Mouse (Mus musculus) liver, embryonic 14.5 days (tissue): ENCODE measurements around the gene Cnih2. TPM values are rescaled to one million over a fixed set of nuclear protein-coding genes. Genes with fewer than 3 reads are reported as not detected.
A peak's percentile ranks its signal among the peaks of the same experiment; 100 is the strongest.

Experiments
- ATAC-seq: fragments of 200-750 bp; cut with Nextera tagmentation; 2 replicates; pipeline ENCODE4 v1.8.0; 2017; ENCODE audit warnings: moderate number of reproducible peaks, mild to moderate bottlenecking, moderate library complexity; ENCODE audit not compliant: insufficient read depth
- DNase-seq, 3 experiments: peaks; one replicate each; pipeline ENCODE4 v3.0.0-alpha.2; 2012 to 2013; ENCODE audit warnings: low read depth in 3 of 3, low spot score in 3 of 3
- H3K27ac ChIP-seq: fragments of 300-500 bp; sonication (generic); 2 replicates; pipeline ENCODE4 v1.5.1; 2014; ENCODE audit warnings: moderate library complexity, mild to moderate bottlenecking, control low read depth, inconsistent platforms
- H3K27me3 ChIP-seq: fragments of 300-500 bp; sonication (generic); 2 replicates; pipeline ENCODE4 v1.6.1; 2014; ENCODE audit warnings: mild to moderate bottlenecking, low read length, moderate library complexity; ENCODE audit not compliant: control insufficient read depth, insufficient read depth
- H3K36me3 ChIP-seq: fragments of 300-500 bp; sonication (generic); replicated peaks from 2 replicates; pipeline ENCODE4 v1.6.1; 2014; ENCODE audit warnings: low read depth; ENCODE audit not compliant: control insufficient read depth, insufficient read depth
- H3K4me1 ChIP-seq, 2 experiments: fragments of 200-500 bp in 1 of 2; fragments of 300-500 bp in 1 of 2; sonication (generic) in 1 of 2; replicated peaks; 2 replicates each; pipeline ENCODE4 v1.6.1; 2012 to 2014; ENCODE audit warnings: antibody characterized with exemption in 1 of 2, inconsistent platforms in 1 of 2, low read length in 1 of 2; ENCODE audit not compliant: control insufficient read depth in 2 of 2, insufficient read depth in 2 of 2
- H3K4me2 ChIP-seq: fragments of 300-500 bp; sonication (generic); 2 replicates; pipeline ENCODE4 v1.6.1; 2014; ENCODE audit warnings: low read depth, mild to moderate bottlenecking, control low read depth, moderate library complexity
- H3K4me3 ChIP-seq, 2 experiments: fragments of 200-500 bp in 1 of 2; fragments of 300-500 bp in 1 of 2; sonication (generic) in 1 of 2; 2 replicates each; pipeline ENCODE4 v1.5.1; 2012 to 2014; ENCODE audit warnings: low read depth in 2 of 2, low read length in 2 of 2, mild to moderate bottlenecking in 2 of 2, control low read depth in 1 of 2, inconsistent platforms in 1 of 2, moderate library complexity in 1 of 2; ENCODE audit not compliant: insufficient read depth in 1 of 2
- H3K9ac ChIP-seq: fragments of 300-500 bp; sonication (generic); replicated peaks from 2 replicates; pipeline ENCODE4 v1.6.1; 2014; ENCODE audit warnings: mild to moderate bottlenecking, control low read depth, moderate library complexity
- H3K9me3 ChIP-seq: fragments of 300-500 bp; sonication (generic); 2 replicates; pipeline ENCODE4 v1.6.1; 2016; ENCODE audit warnings: low read length, mixed read lengths; ENCODE audit not compliant: control insufficient read depth
- CTCF ChIP-seq: IDR thresholded peaks from 2 replicates; pipeline ENCODE4 v1.5.1; 2016; ENCODE audit warnings: antibody characterized with exemption, low read depth, control low read depth
- EP300 ChIP-seq: IDR thresholded peaks from 2 replicates; pipeline ENCODE4 v1.6.1; 2016; ENCODE audit warnings: antibody characterized with exemption, low read depth
- WGBS: fragments of 180-500 bp; shearing (Covaris S2); extraction: QIAGEN DNeasy Blood & Tissue Kit; methylation state at CpG from one replicate; pipeline ENCODE4 v1.1.7; 2014; ENCODE audit not compliant: insufficient replicate concordance; 5-methylcytosine and 5-hydroxymethylcytosine counted together
- polyA plus RNA-seq, 2 experiments: library from polyadenylated mRNA; depleted of rRNA in 1 of 2; stranded (reverse) in 1 of 2; unstranded in 1 of 2; fragments of >200 nt; fragmentation: Nextera tagmentation in 1 of 2; extraction: Ambion mirVana in 1 of 2; gene quantifications; 2 replicates each; pipeline versions ENCODE4 v1.2.1 to v1.2.3; 2012 to 2014

The Cnih2 gene
- polyA plus RNA-seq, 2 experiments, result 0.50 to 0.63 TPM

DNA sequence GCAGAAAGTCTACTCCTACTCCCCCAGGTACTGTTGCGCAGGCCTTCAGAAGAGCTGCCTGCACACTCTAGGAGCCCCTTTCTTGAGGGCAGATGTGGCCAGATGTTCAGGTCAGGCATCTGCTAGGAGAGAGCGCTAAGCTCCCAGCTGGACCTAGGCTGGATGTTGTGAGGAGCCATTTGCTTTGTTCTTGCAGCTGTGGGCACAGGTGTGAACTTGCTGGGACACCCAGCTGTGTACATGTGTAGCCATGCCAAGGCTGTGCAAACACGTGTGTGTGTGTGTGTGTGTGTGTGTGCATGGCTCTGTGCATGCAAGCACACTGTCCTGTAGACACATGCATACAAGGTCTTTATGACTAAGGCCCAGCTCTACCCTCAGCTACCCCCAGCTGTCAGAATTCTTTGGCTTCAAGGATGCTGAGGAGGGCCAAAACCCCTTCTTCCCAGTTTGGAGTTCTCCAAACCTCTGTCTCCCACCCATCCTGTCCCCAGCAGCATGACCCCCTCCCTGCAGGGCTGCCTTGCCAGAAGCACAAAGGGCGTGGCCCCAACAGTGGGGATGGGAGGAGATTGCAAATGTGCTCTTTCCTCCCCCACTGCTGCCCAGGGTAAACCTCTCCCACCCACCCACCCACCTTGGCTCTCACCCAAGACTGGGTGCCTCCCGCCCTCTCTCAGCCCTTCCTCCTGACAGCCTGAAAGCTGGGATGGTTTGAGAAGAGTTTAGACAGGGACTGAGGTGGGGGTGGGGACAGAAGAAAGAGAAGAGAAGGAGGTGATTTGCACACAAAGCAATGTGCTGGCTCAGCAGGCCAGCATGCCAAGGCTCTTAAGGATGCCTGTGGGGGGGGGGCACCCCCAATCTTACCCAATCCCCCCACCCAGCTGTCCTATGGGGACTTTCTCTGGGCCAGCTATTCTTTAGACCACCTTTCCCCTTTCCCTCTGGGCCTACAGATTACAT, 37.7 kb downstream of the Cnih2 start:
- peaks cover 0 to 21% of the 10 kb centered on the region in 2 experiments; a peak in 3 of 4 replicates for H3K4me1 ChIP-seq
- H3K27me3 ChIP-seq, result no peaks in the 10 kb centered on the region
- H3K27ac ChIP-seq, result no peak overlapping the region
- no peak for ATAC-seq
- WGBS, result 39% methylated on average over 5 of the region's 5 CpGs
- H3K36me3 ChIP-seq, result no peaks in the 10 kb centered on the region
- no peak for DNase-seq
- H3K4me2 ChIP-seq, result no peak overlapping the region
- H3K9ac ChIP-seq, result no peak overlapping the region
- TF ChIP-seq CTCF, result no peak
- no peak for TF ChIP-seq EP300
- no peaks in the 10 kb centered on the region for H3K9me3 ChIP-seq
- H3K4me3 ChIP-seq, result no peak overlapping the region

DNA sequence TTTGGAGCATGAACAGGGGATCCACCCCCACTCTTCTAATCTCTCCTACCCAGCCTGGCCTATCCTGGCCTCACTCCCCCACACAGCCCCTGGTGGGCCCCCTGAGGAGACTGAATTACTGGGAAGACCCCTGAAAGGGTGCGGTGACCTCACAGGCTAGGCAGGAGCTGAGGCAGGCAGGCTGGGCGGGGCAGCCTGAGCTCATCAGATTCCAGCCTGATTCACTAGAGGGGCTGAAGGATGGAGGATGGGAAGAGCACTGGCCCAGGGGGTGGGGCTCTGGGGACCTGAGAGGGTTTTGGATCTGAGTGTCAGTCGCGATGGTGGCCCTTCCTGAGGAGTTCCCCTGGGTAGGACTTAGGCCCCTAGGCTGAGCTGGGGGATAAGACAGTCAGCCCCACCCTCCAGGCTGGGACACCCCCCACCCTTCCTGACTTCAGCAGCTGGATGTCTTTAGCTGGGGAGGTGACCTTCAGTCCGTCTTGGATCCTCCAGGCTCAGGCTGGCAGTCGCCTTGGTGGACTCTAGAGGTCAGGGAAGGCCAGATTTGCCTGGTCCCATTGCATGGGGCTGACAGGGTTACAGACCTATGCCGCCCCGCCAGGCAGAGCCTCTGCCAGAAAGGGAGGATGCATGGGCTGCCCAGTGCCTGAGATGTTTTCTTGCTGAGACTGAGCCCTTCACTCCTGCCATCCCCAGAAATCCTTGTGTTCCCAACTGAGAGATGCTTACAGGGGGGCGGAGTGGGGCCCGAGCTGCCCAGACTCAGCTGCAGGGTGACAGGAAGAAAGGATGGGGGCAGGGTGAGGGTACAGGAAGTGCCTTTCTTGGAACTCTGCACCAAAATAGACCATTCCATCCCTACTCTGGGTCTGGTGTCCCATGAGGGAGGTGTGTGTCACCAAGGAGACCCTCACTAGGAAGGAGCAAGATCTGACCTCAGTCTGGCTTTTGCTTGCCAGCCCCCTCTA, 39.2 kb downstream of the Cnih2 start:
- Histone ChIP-seq H3K9ac (no peak overlapping the region), H3K9me3 (no peaks in the 10 kb centered on the region), H3K4me3 (no peak overlapping the region), H3K4me1 (peaks cover 0 to 21% of the 10 kb centered on the region in 2 experiments; a peak in 3 of 4 replicates), H3K27me3 (no peaks in the 10 kb centered on the region), H3K36me3 (no peaks in the 10 kb centered on the region), H3K4me2 (no peak overlapping the region), H3K27ac (no peak overlapping the region)
- DNase-seq (no peak), ATAC-seq (peak; percentile 51; the same call in 1 of the 2 replicates)
- WGBS, result 14% methylated on average over 10 of the region's 10 CpGs
- TF ChIP-seq EP300, result no peak

DNA sequence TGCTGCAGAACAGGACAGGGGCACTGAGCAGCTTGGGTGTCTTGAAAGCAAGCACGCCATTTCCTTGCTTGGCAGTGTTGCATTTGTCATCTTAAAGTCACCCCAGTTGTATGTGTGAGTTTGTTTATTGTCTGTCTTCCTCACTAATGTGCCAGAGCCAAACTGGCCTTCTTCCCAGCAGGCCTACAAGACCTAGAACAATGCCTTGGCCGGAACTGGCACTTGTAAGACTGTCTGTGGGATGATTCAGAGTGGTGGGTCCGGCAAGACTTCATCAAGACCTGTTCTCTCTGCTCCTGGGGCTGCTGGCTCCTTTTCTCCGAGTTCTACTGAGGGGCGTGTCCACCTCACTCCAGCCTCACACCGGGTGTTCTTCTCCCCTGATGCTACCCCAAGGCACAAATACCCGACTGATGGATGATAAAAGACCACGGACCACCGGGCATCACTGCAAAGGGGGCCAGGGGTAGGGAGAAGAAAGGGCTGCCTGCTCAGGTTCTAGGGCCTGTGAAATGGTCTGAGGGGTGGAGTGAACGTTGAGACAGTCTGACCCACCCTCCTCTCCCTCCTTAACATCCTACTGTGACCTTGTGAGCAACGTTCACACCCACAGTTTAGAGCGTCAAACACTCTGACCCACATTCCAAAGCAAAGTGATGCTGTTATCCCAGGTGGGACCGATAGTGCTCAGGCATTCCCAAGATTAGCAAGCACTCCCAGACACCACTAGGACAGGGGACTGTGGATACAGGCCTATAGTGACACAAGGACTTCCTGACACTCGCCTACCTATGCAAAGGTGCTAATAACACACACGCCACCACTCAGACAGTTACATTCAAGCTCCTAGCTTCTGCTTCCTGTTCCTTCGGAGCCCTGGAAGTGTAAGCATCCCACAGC, 40.2 kb downstream of the Cnih2 start:
- no peak for TF ChIP-seq CTCF
- H3K9ac ChIP-seq, result no peak overlapping the region
- peaks cover 0 to 21% of the 10 kb centered on the region in 2 experiments; a peak in 3 of 4 replicates for H3K4me1 ChIP-seq
- WGBS, result 26% methylated on average over 16 of the region's 16 CpGs
- H3K27me3 ChIP-seq, result peaks cover 3% of the 10 kb centered on the region
- H3K4me2 ChIP-seq, result no peak overlapping the region
- H3K27ac ChIP-seq, result no peak overlapping the region
- no peak for ATAC-seq
- H3K4me3 ChIP-seq, result no peak overlapping the region
- DNase-seq, result no peak
- H3K9me3 ChIP-seq, result no peaks in the 10 kb centered on the region
- H3K36me3 ChIP-seq, result no peaks in the 10 kb centered on the region

DNA sequence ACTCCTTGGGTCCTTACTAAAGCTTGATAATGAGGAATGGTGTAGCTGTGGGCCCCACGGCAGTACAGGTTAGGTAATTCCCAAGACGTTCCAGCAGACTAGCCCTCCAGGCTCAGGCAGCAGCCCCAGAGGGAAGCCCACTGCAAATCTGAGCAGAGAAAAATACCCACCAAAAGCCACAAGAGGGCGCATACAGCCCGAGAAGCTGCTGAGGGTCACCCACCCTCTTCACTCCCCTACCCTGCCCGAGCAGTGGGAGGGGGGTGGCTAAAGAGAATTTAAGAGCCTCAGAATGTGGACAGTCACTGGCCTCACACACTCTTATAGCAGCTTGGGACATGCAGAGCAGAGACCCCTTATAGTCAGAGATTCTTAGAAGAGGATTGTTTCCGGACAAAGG, 42.1 kb downstream of the Cnih2 start:
- H3K9ac ChIP-seq, result no peak overlapping the region
- no peak overlapping the region for H3K27ac ChIP-seq
- TF ChIP-seq CTCF (peak; percentile 73), EP300 (no peak)
- no peaks in the 10 kb centered on the region for H3K36me3 ChIP-seq
- no peaks in the 10 kb centered on the region for H3K9me3 ChIP-seq
- H3K4me3 ChIP-seq, result no peak overlapping the region
- H3K4me1 ChIP-seq, result peaks cover 0 to 19% of the 10 kb centered on the region in 2 experiments; a peak in 3 of 4 replicates
- ATAC-seq (no peak), DNase-seq (no peak)
- WGBS, result 11% methylated on average over 6 of the region's 6 CpGs
- peaks cover 16% of the 10 kb centered on the region for H3K27me3 ChIP-seq
- no peak overlapping the region for H3K4me2 ChIP-seq
